Mouse (Mus musculus) spleen, adult 2 months (tissue): ENCODE results near the gene Gnat2.

Source experiments
- CTCF ChIP-seq: fragments of 200-500 bp; IDR thresholded peaks from 2 replicates; pipeline ENCODE4 v1.5.1; 2011; ENCODE audit warnings: mild to moderate bottlenecking, inconsistent platforms; ENCODE audit not compliant: insufficient read depth, insufficient read length, insufficient replicate concordance; ENCODE audit errors: extremely low read depth
- POLR2A ChIP-seq: fragments of 200-500 bp; IDR thresholded peaks from 2 replicates; pipeline ENCODE4 v1.6.1; 2011; ENCODE audit warnings: low read depth, low read length, inconsistent platforms

DNA sequence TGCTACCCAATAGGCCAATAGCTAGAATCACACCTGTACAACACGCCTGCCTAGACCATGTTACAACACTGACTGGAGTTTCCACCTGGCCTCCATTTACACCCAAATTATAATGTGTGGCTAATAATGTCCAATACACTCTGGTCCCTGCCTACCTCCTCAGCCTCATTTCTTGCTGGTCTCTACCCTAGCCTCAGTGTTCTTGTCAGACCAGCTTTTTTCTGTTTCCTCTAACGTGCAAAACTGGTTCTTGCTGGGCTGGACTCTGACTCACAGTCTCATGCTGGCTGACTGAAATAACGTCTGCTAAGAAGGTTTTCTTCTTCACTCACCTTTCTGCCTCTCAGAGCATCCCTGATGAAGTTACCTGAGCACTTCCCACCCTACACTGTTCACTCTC, 33.7 kb downstream of the Gnat2 start:
- TF ChIP-seq CTCF (no peak), POLR2A (no peak)
